Mouse (Mus musculus): ENCODE measurements around the gene Wnt7a.

Gene Wnt7a

GRCm38 (mm10) chr6:91331886-91332285 lies 79.3 kb downstream of the Wnt7a start:
- DNase-seq = no peak

- no peak for DNase-seq
These were observed 85.6 kb downstream of the Wnt7a start for GRCm38 (mm10) chr6:91325556-91325955.

GRCm38 (mm10) chr6:91324752-91325151 lies 86.4 kb downstream of the Wnt7a start:
- DNase-seq = no peak

GRCm38 (mm10) chr6:91322001-91322772 lies 89.0 kb downstream of the Wnt7a start:
- DNase-seq = no peak

Measured in right cerebral cortex, postnatal 25 days (tissue).